Mouse (Mus musculus): ENCODE results near the gene Plekha7.

GRCm38 (mm10) chr7:116211904-116212303 is 96.3 kb downstream of the Plekha7 start:
- no peak for TF ChIP-seq POLR2A (IDR thresholded peaks at IDR 0.05; ENCODE audit: borderline replicate concordance, control insufficient read depth, low read depth, low read length)
- no peak for TF ChIP-seq CTCF (IDR thresholded peaks at IDR 0.05; ENCODE audit: control insufficient read depth, insufficient read depth, low read length)

All from bone marrow, adult 2 months (tissue).